Mouse (Mus musculus) megakaryocyte, adult 5-6 weeks (primary cell): ENCODE results near the gene C130026I21Rik. TPM values are rescaled to one million over a fixed set of nuclear protein-coding genes. Genes with fewer than 3 reads are reported as not detected.

Source experiments
- ATAC-seq: 2 replicates; pipeline ENCODE4 v1.8.0; 2016; ENCODE audit warnings: mild to moderate bottlenecking, inconsistent platforms; ENCODE audit not compliant: poor library complexity, severe bottlenecking
- total RNA-seq, 2 experiments: library from RNA; stranded (forward) in 1 of 2; stranded (reverse) in 1 of 2; fragments of 153-499, 151-499 nt in 1 of 2; fragments of 221-1000, 200-1000 nt in 1 of 2; gene quantifications; 2 replicates each; pipeline versions ENCODE4 v1.2.3 to v1.2.4; 2015 to 2017

Gene C130026I21Rik
- total RNA-seq, 2 experiments from 2014 or later: 31.4 to 39.6 TPM

- no peak for ATAC-seq
Measured at GRCm38 (mm10) chr1:84943549-84943948, 326.8 kb downstream of the C130026I21Rik start.

Other genes with a start within 250 kb of the C130026I21Rik start
- not detected in 2 replicates for gene Gm10553, start 170.4 kb downstream of the C130026I21Rik start, total RNA-seq (2015)
- not detected in 2 replicates for gene Gm10553, start 170.4 kb downstream of the C130026I21Rik start, total RNA-seq (2017)
- gene A530032D15Rik, start 160.7 kb downstream of the C130026I21Rik start, total RNA-seq (2015): 9.4 and 10.2 TPM in 2 replicates
- gene A530032D15Rik, start 160.7 kb downstream of the C130026I21Rik start, total RNA-seq (2017): 8.8 and 22.5 TPM in 2 replicates